In genomic region chr17:80485160-80485559, GRCm38 (mm10) we compare ENCODE assay signal across 23 mouse cellular contexts. TPM values are rescaled to one million over a fixed set of nuclear protein-coding genes. Genes with fewer than 3 reads are reported as not detected.
DNase-seq lines count a peak whose midpoint lies in the region; ATAC-seq and TF ChIP-seq lines count a peak whose summit lies in the region.
"Had no signal": no experiment of that assay in that cellular context is flagged by ENCODE, and none has a peak within 500 bp of the region (broad histone marks: within the 10 kb centered on the region; RNA-seq: fewer than 3 reads in every experiment).

No protein-coding gene starts in this region.

- no peaks in the 10 kb centered on the region for H3K36me3 ChIP-seq in midbrain, embryonic 11.5 days (ENCODE audit: control insufficient read depth, insufficient read depth, low read length)
- H3K36me3 ChIP-seq in midbrain, embryonic 16.5 days (ENCODE audit: control insufficient read depth, insufficient read depth, low read length): no peaks in the 10 kb centered on the region
- H3K36me3 ChIP-seq in myocyte (ENCODE audit: control insufficient read depth, insufficient read depth): no peaks in the 10 kb centered on the region
- H3K36me3 ChIP-seq in heart, embryonic 11.5 days (ENCODE audit: control insufficient read depth, insufficient read depth, low read length): no peaks in the 10 kb centered on the region
- H3K36me3 ChIP-seq: G1E; heart, embryonic 10.5 days; hindbrain, embryonic 12.5 days; hindbrain, embryonic 15.5 days had no signal

- TF ChIP-seq CTCF in embryonic fibroblast, embryonic 13.5 days (IDR thresholded peaks at IDR 0.05; ENCODE audit: borderline replicate concordance, insufficient read depth, low read length): no peak

- H3K4me3 ChIP-seq in midbrain, embryonic 11.5 days (ENCODE audit: low read depth, low read length): no peak overlapping the region
- H3K4me3 ChIP-seq in midbrain, embryonic 16.5 days (ENCODE audit: low read depth, low read length): no peak overlapping the region
- no peak overlapping the region for H3K4me3 ChIP-seq in embryonic fibroblast, embryonic 13.5 days (ENCODE audit: insufficient read depth, low read length)
- H3K4me3 ChIP-seq in myocyte: no peak overlapping the region
- no peak overlapping the region for H3K4me3 ChIP-seq in heart, embryonic 11.5 days (ENCODE audit: low read depth, low read length)
- H3K4me3 ChIP-seq: heart, adult 2 months; heart, embryonic 10.5 days; hindbrain, embryonic 12.5 days; hindbrain, embryonic 15.5 days had no signal

- H3K4me2 ChIP-seq in midbrain, embryonic 11.5 days: no peak overlapping the region
- no peak overlapping the region for H3K4me2 ChIP-seq in midbrain, embryonic 16.5 days (ENCODE audit: low read length)
- H3K4me2 ChIP-seq in myocyte (ENCODE audit: low read depth): no peak overlapping the region
- H3K4me2 ChIP-seq in heart, embryonic 11.5 days: no peak overlapping the region
- H3K4me2 ChIP-seq: hindbrain, embryonic 12.5 days; hindbrain, embryonic 15.5 days had no signal

- no peak for TF ChIP-seq POLR2A in embryonic fibroblast, embryonic 13.5 days (IDR thresholded peaks at IDR 0.05; ENCODE audit: low read depth, low read length)
- no peak for TF ChIP-seq POLR2A in myocyte (IDR thresholded peaks at IDR 0.05; ENCODE audit: insufficient read length, low read depth)

- WGBS in midbrain, embryonic 11.5 days: 96% methylated on average over 5 of the region's 5 CpGs
- WGBS in midbrain, embryonic 16.5 days: 95% methylated on average over 5 of the region's 5 CpGs
- 83% methylated on average over 5 of the region's 5 CpGs for WGBS in heart, embryonic 11.5 days (ENCODE audit: insufficient replicate concordance)

- no peak overlapping the region for H3ac ChIP-seq in myocyte (ENCODE audit: control insufficient read depth, insufficient read length)

- peak; percentile 19 for DNase-seq in midbrain, embryonic 11.5 days (ENCODE audit: low spot score, missing footprints)
- peak; percentile 38 for DNase-seq in MEL-GATA-1-ER (ENCODE audit: extremely low read depth, low read depth)
- no peak for DNase-seq in spleen, adult 12 weeks (ENCODE audit: low spot score)
- DNase-seq in embryo, embryonic 11 days: no peak
- DNase-seq: adrenal gland, adult 2 months; adrenal gland, postnatal 14 days; cerebellum, adult 11 months; cerebellum, adult 2 months; cerebellum, adult 9-11 months; cerebellum, postnatal 25 days; gastrocnemius, postnatal 25 days; heart, adult 2 months had no signal

- H3K9ac ChIP-seq in midbrain, embryonic 11.5 days (ENCODE audit: low read length): no peak overlapping the region
- no peak overlapping the region for H3K9ac ChIP-seq in midbrain, embryonic 16.5 days (ENCODE audit: low read depth, low read length)
- H3K9ac ChIP-seq in heart, embryonic 11.5 days (ENCODE audit: low read depth, low read length): no peak overlapping the region
- H3K9ac ChIP-seq: hindbrain, embryonic 12.5 days; hindbrain, embryonic 15.5 days had no signal

- no peak overlapping the region for H3K27ac ChIP-seq in midbrain, embryonic 11.5 days (ENCODE audit: low read depth, low read length)
- no peak overlapping the region for H3K27ac ChIP-seq in midbrain, embryonic 16.5 days (ENCODE audit: low read length)
- peak overlapping the region; percentile 31; the same call in 1 of the 2 replicates for H3K27ac ChIP-seq in embryonic fibroblast, embryonic 13.5 days (ENCODE audit: insufficient read depth, low read length)
- H3K27ac ChIP-seq in heart, embryonic 11.5 days (ENCODE audit: low read depth, low read length): no peak overlapping the region
- H3K27ac ChIP-seq: heart, adult 2 months; heart, embryonic 10.5 days; hindbrain, embryonic 12.5 days; hindbrain, embryonic 15.5 days had no signal

- peaks cover 6% of the 10 kb centered on the region; the same call in 1 of the 2 replicates for H3K4me1 ChIP-seq in midbrain, embryonic 11.5 days (ENCODE audit: control insufficient read depth, insufficient read depth, low read length)
- H3K4me1 ChIP-seq in midbrain, embryonic 16.5 days (ENCODE audit: control insufficient read depth, insufficient read depth, low read length): peaks cover 17% of the 10 kb centered on the region
- H3K4me1 ChIP-seq in embryonic fibroblast, embryonic 13.5 days (ENCODE audit: control insufficient read depth, insufficient read depth, low read length): peaks cover 13% of the 10 kb centered on the region; the same call in 1 of the 2 replicates
- 0 out of 2 replicates have a peak, but pooled peaks cover 6% of the 10 kb centered on the region for H3K4me1 ChIP-seq in heart, embryonic 11.5 days (ENCODE audit: control insufficient read depth, insufficient read depth, low read length)

- no peak for ATAC-seq in midbrain, embryonic 11.5 days (ENCODE audit: low FRiP score)
- ATAC-seq in midbrain, embryonic 16.5 days: no peak
- ATAC-seq in heart, embryonic 11.5 days (replicated peaks; ENCODE audit: insufficient number of reproducible peaks, low FRiP score, low TSS enrichment): no peak
- ATAC-seq: forebrain, embryonic 14.5 days; intestine, postnatal 0 days had no signal

- no peaks in the 10 kb centered on the region for H3K9me3 ChIP-seq in midbrain, embryonic 11.5 days (ENCODE audit: control insufficient read depth, low read length)
- H3K9me3 ChIP-seq in midbrain, embryonic 16.5 days (replicated peaks; ENCODE audit: control insufficient read depth, low read length, poor library complexity, severe bottlenecking): no peaks in the 10 kb centered on the region
- no peaks in the 10 kb centered on the region for H3K9me3 ChIP-seq in heart, embryonic 11.5 days (replicated peaks; ENCODE audit: control insufficient read depth, low read length)
- H3K9me3 ChIP-seq: G1E; heart, embryonic 10.5 days; hindbrain, embryonic 12.5 days; hindbrain, embryonic 15.5 days had no signal

- no peaks in the 10 kb centered on the region for H3K27me3 ChIP-seq in midbrain, embryonic 11.5 days (ENCODE audit: control insufficient read depth, insufficient read depth, low read length)
- H3K27me3 ChIP-seq in midbrain, embryonic 16.5 days (ENCODE audit: control insufficient read depth, insufficient read depth, low read depth, low read length): no peaks in the 10 kb centered on the region
- no peaks in the 10 kb centered on the region for H3K27me3 ChIP-seq in myocyte (ENCODE audit: control insufficient read depth, insufficient read depth, insufficient read length)
- no peaks in the 10 kb centered on the region for H3K27me3 ChIP-seq in heart, embryonic 11.5 days (ENCODE audit: control insufficient read depth, insufficient read depth, low read length)
- H3K27me3 ChIP-seq: CH12.LX; hindbrain, embryonic 12.5 days; hindbrain, embryonic 15.5 days had no signal

- no peaks in the 10 kb centered on the region for H3K79me2 ChIP-seq in myocyte (ENCODE audit: control insufficient read depth, insufficient read depth)

TF ChIP-seq in myocyte, 11 proteins besides CTCF, POLR2A, EP300 and RAD21:
- TF ChIP-seq REST (IDR thresholded peaks at IDR 0.05; ENCODE audit: insufficient read depth, insufficient read length) (no peak), CEBPB (IDR thresholded peaks at IDR 0.05; ENCODE audit: insufficient read depth, poor library complexity, severe bottlenecking) (peak; percentile 93)

RNA-seq across cellular contexts. Expression of gene Sos1, which starts 4.9 kb away (rescaled TPM):
- polyA plus RNA-seq in midbrain, embryonic 11.5 days (2014; fragmentation: Nextera tagmentation; extraction: Ambion mirVana): 8.6 and 8.9 TPM in 2 replicates
- polyA plus RNA-seq in midbrain, embryonic 16.5 days (2015; fragmentation: Nextera tagmentation; extraction: Ambion mirVana): 6.6 and 7.5 TPM in 2 replicates
- polyA plus RNA-seq in embryonic fibroblast, embryonic 13.5 days (2011; ENCODE audit: insufficient read length, low read depth, missing spikeins): 27.6 and 32.9 TPM in 2 replicates
- 4.7 TPM for polyA plus RNA-seq in myocyte (2012; fragmentation: generic; extraction: Trizol)
- 4.9 and 5.5 TPM in 2 replicates for polyA plus RNA-seq in heart, embryonic 11.5 days (2014; fragmentation: Nextera tagmentation; extraction: Ambion mirVana)

Comparison
In these comparisons a context has a peak if more than half of its experiments do, and no peak if none do; other contexts are left out.
1. DNase-seq: peak in midbrain, embryonic 11.5 days (single experiment) and MEL-GATA-1-ER (single experiment); none in spleen, adult 12 weeks (single experiment) and embryo, embryonic 11 days (single experiment).